In the genomic region with DNA sequence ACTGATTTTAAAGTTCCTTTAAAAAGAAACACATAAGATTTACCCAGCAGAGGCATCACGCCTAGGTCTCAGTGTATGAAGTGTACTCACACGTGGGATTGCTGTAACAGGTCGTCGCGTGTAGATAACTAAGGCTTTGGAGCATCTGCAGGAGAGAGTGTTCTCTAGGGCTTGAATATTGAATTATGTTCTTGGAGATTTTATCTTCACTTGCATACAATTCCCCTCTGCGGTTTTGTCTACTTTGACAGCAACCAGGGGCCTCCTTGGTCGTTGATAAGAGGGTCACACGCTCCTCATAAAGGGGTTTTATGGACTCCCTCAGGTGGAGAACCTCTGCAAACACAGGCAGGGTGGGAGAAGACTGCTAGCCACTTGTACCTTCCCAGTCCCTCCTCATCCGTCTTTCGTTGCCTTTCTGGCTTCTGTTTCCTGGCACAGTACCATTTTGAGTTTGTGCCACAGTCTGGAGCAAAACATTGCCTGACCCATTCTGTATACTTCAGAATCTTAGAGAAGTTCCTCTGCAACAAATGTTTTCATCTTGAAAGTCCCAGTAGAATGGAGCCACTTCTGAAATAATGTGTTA, we compare ENCODE assay signal across 23 mouse cellular contexts. TPM values are rescaled to one million over a fixed set of nuclear protein-coding genes. Genes with fewer than 3 reads are reported as not detected.
DNase-seq lines count a peak whose midpoint lies in the region; ATAC-seq lines count a peak whose summit lies in the region.
"Had no signal": no experiment of that assay in that cellular context is flagged by ENCODE, and none has a peak within 500 bp of the region (broad histone marks: within the 10 kb centered on the region; RNA-seq: fewer than 3 reads in every experiment).

No protein-coding gene starts in this region.

- peaks cover 21% of the 10 kb centered on the region; the same call in 1 of the 2 replicates for H3K36me3 ChIP-seq in intestine, embryonic 16.5 days (ENCODE audit: control insufficient read depth, insufficient read depth, low read length)
- peaks cover 22% of the 10 kb centered on the region for H3K36me3 ChIP-seq in intestine, embryonic 15.5 days
- H3K36me3 ChIP-seq in midbrain, embryonic 11.5 days (ENCODE audit: control insufficient read depth, insufficient read depth, low read length): peaks cover 13% of the 10 kb centered on the region
- H3K36me3 ChIP-seq in midbrain, embryonic 14.5 days (ENCODE audit: control insufficient read depth, insufficient read depth, low read length): peaks cover 76% of the 10 kb centered on the region

- peaks cover 6% of the 10 kb centered on the region; the same call in 1 of the 2 replicates for H3K4me1 ChIP-seq in intestine, embryonic 16.5 days (ENCODE audit: control insufficient read depth, insufficient read depth, low read length)
- no peaks in the 10 kb centered on the region for H3K4me1 ChIP-seq in intestine, embryonic 15.5 days (replicated peaks)
- H3K4me1 ChIP-seq in midbrain, embryonic 11.5 days (ENCODE audit: control insufficient read depth, insufficient read depth, low read length): no peaks in the 10 kb centered on the region
- H3K4me1 ChIP-seq in midbrain, embryonic 14.5 days (ENCODE audit: control insufficient read depth, insufficient read depth, low read length): no peaks in the 10 kb centered on the region
- H3K4me1 ChIP-seq: embryonic facial prominence, embryonic 12.5 days; hindbrain, embryonic 10.5 days had no signal

- peak; percentile 47 for DNase-seq in adrenal gland, postnatal 14 days
- no peak for DNase-seq in adrenal gland, adult (ENCODE audit: inconsistent age in 2 of 2, low spot score in 1 of 2)
- peak; percentile 73 for DNase-seq in midbrain, embryonic 11.5 days (ENCODE audit: low spot score, missing footprints)
- DNase-seq in midbrain, embryonic 14.5 days: no peak
- DNase-seq in frontal cortex, postnatal 14 days (ENCODE audit: low spot score in 2 of 2): no peak
- DNase-seq: adrenal gland, postnatal 36 days; cerebellum, adult 2 months; gastrocnemius, postnatal 14 days; heart, postnatal 14 days; kidney, adult 11 months had no signal

- H3K27me3 ChIP-seq in intestine, embryonic 16.5 days (replicated peaks; ENCODE audit: control insufficient read depth, insufficient read depth, low read length): no peaks in the 10 kb centered on the region
- no peaks in the 10 kb centered on the region for H3K27me3 ChIP-seq in intestine, embryonic 15.5 days (replicated peaks)
- H3K27me3 ChIP-seq in midbrain, embryonic 11.5 days (ENCODE audit: control insufficient read depth, insufficient read depth, low read length): no peaks in the 10 kb centered on the region
- no peaks in the 10 kb centered on the region for H3K27me3 ChIP-seq in midbrain, embryonic 14.5 days (ENCODE audit: control insufficient read depth, insufficient read depth, low read length)
- H3K27me3 ChIP-seq: embryonic facial prominence, embryonic 12.5 days; heart, embryonic 15.5 days had no signal

- H3K4me2 ChIP-seq in intestine, embryonic 16.5 days (ENCODE audit: low read depth, low read length): no peak overlapping the region
- H3K4me2 ChIP-seq in intestine, embryonic 15.5 days (replicated peaks): no peak overlapping the region
- no peak overlapping the region for H3K4me2 ChIP-seq in midbrain, embryonic 11.5 days
- H3K4me2 ChIP-seq in midbrain, embryonic 14.5 days (ENCODE audit: low read length): no peak overlapping the region
- H3K4me2 ChIP-seq: embryonic facial prominence, embryonic 12.5 days; heart, embryonic 15.5 days; hindbrain, embryonic 14.5 days had no signal

- WGBS in intestine, embryonic 16.5 days: 62% methylated on average over 10 of the region's 10 CpGs
- WGBS in intestine, embryonic 15.5 days: 74% methylated on average over 10 of the region's 10 CpGs
- WGBS in midbrain, embryonic 11.5 days: 95% methylated on average over 10 of the region's 10 CpGs
- WGBS in midbrain, embryonic 14.5 days: 93% methylated on average over 10 of the region's 10 CpGs

- H3K4me3 ChIP-seq in intestine, embryonic 16.5 days (ENCODE audit: low read length): no peak overlapping the region
- H3K4me3 ChIP-seq in intestine, embryonic 15.5 days (replicated peaks): no peak overlapping the region
- no peak overlapping the region for H3K4me3 ChIP-seq in midbrain, embryonic 11.5 days (ENCODE audit: low read depth, low read length)
- no peak overlapping the region for H3K4me3 ChIP-seq in midbrain, embryonic 14.5 days (replicated peaks; ENCODE audit: low read depth, low read length)
- H3K4me3 ChIP-seq: embryonic facial prominence, embryonic 12.5 days; heart, embryonic 10.5 days; heart, embryonic 15.5 days; hindbrain, embryonic 10.5 days had no signal

- H3K27ac ChIP-seq in intestine, embryonic 16.5 days (ENCODE audit: low read length): no peak overlapping the region; the same call in 1 of the 2 replicates
- H3K27ac ChIP-seq in intestine, embryonic 15.5 days: no peak overlapping the region
- no peak overlapping the region for H3K27ac ChIP-seq in midbrain, embryonic 11.5 days (ENCODE audit: low read depth, low read length)
- H3K27ac ChIP-seq in midbrain, embryonic 14.5 days (replicated peaks; ENCODE audit: low read depth, low read length): no peak overlapping the region
- H3K27ac ChIP-seq: embryonic facial prominence, embryonic 12.5 days; heart, embryonic 10.5 days; heart, embryonic 15.5 days; hindbrain, embryonic 10.5 days; hindbrain, embryonic 14.5 days had no signal

- H3K9me3 ChIP-seq in intestine, embryonic 16.5 days (ENCODE audit: control insufficient read depth, low read length): no peaks in the 10 kb centered on the region
- H3K9me3 ChIP-seq in intestine, embryonic 15.5 days: no peaks in the 10 kb centered on the region
- H3K9me3 ChIP-seq in midbrain, embryonic 11.5 days (ENCODE audit: control insufficient read depth, low read length): no peaks in the 10 kb centered on the region
- no peaks in the 10 kb centered on the region for H3K9me3 ChIP-seq in midbrain, embryonic 14.5 days (ENCODE audit: control insufficient read depth, low read length)
- H3K9me3 ChIP-seq: embryonic facial prominence, embryonic 12.5 days; heart, embryonic 10.5 days; heart, embryonic 15.5 days; hindbrain, embryonic 10.5 days had no signal

- H3K9ac ChIP-seq in intestine, embryonic 16.5 days (ENCODE audit: low read depth, low read length): no peak overlapping the region
- H3K9ac ChIP-seq in intestine, embryonic 15.5 days: no peak overlapping the region
- H3K9ac ChIP-seq in midbrain, embryonic 11.5 days (ENCODE audit: low read length): no peak overlapping the region
- no peak overlapping the region for H3K9ac ChIP-seq in midbrain, embryonic 14.5 days (replicated peaks; ENCODE audit: low read length)
- H3K9ac ChIP-seq: embryonic facial prominence, embryonic 12.5 days; heart, embryonic 15.5 days; hindbrain, embryonic 14.5 days had no signal

- 0 out of 2 replicates have a peak, but pooled peaks have one; percentile 40 for ATAC-seq in intestine, embryonic 16.5 days
- no peak for ATAC-seq in intestine, embryonic 15.5 days
- ATAC-seq in midbrain, embryonic 11.5 days (ENCODE audit: low FRiP score): no peak
- no peak for ATAC-seq in midbrain, embryonic 14.5 days (ENCODE audit: low FRiP score, low TSS enrichment)
- ATAC-seq: forebrain, embryonic 16.5 days had no signal

RNA-seq across cellular contexts. Expression of gene Osbp, which starts 26.8 kb away (rescaled TPM):
- total RNA-seq in adrenal gland, postnatal 14 days (2021): 63.9 and 65.6 TPM in 2 replicates
- 3.3 and 3.8 TPM in 2 replicates for polyA plus RNA-seq in intestine, embryonic 16.5 days (2015; fragmentation: Nextera tagmentation; extraction: Ambion mirVana)
- 4.2 and 4.4 TPM in 2 replicates for polyA plus RNA-seq in intestine, embryonic 15.5 days (2015; fragmentation: Nextera tagmentation; extraction: Ambion mirVana)
- 5.3 and 6.0 TPM in 2 replicates for polyA plus RNA-seq in midbrain, embryonic 11.5 days (2014; fragmentation: Nextera tagmentation; extraction: Ambion mirVana)
- polyA plus RNA-seq in midbrain, embryonic 14.5 days (2014; fragmentation: Nextera tagmentation; extraction: Ambion mirVana): 6.7 and 8.0 TPM in 2 replicates

RNA-seq across cellular contexts. Expression of gene Olfr1423, which starts 48.6 kb away (rescaled TPM):
- total RNA-seq in adrenal gland, postnatal 14 days (2021): not detected in 2 replicates
- polyA plus RNA-seq in intestine, embryonic 16.5 days (2015; fragmentation: Nextera tagmentation; extraction: Ambion mirVana): not detected in 2 replicates
- polyA plus RNA-seq in intestine, embryonic 15.5 days (2015; fragmentation: Nextera tagmentation; extraction: Ambion mirVana): not detected in 2 replicates
- polyA plus RNA-seq in midbrain, embryonic 11.5 days (2014; fragmentation: Nextera tagmentation; extraction: Ambion mirVana): 0.03 TPM in 1 of 2 replicates, not detected in the other
- polyA plus RNA-seq in midbrain, embryonic 14.5 days (2014; fragmentation: Nextera tagmentation; extraction: Ambion mirVana): not detected in 2 replicates
- total RNA-seq: adrenal gland, postnatal 36 days; gastrocnemius, adult 18-20 months; gastrocnemius, postnatal 14 days; granulocyte monocyte progenitor cell, adult 5-6 weeks; heart, postnatal 14 days had no signal
- polyA plus RNA-seq: cerebellum, adult 2 months; cortical plate, adult 2 months; embryonic facial prominence, embryonic 12.5 days; forebrain, embryonic 11.5 days; forebrain, embryonic 16.5 days; frontal cortex, adult 2 months; heart, embryonic 15.5 days; hindbrain, embryonic 14.5 days had no signal

Comparison
In these comparisons a context has a peak if more than half of its experiments do, and no peak if none do; other contexts are left out.
1. DNase-seq: peak in adrenal gland, postnatal 14 days (single experiment) and midbrain, embryonic 11.5 days (single experiment); none in adrenal gland, adult (0 of 2), midbrain, embryonic 14.5 days (single experiment) and frontal cortex, postnatal 14 days (0 of 2).